In the genomic region with DNA sequence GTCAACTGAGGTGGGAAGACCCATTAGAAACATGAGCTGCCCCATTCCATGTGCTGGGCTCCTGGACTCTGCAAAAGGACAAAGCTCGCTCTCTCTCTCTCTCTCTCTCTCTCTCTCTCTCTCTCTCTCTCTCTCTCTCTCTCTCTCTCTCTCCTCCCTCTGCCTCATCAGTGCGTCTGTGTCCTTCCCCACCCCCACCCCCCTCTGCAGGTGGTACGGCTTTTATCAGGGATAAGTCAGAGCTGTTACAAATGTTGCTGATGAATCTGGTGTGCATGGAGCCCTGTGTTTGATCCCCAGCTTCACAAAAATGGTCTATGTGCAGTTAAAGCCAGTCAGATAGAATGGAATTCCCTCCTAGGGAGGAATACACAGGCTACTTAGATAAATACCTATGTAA, we compare ENCODE assay signal across 13 mouse cellular contexts.
"Had no signal": no experiment of that assay in that cellular context is flagged by ENCODE, and none has a peak within 500 bp of the region (broad histone marks: within the 10 kb centered on the region; RNA-seq: fewer than 3 reads in every experiment).

No protein-coding gene starts in this region.

- DNase-seq: gastrocnemius, adult 2 months; gastrocnemius, postnatal 10 days; gastrocnemius, postnatal 25 days; heart, adult 18-20 months; heart, postnatal 10 days; heart, postnatal 4 days; kidney, adult 18-20 months; kidney, adult 8-10 months; kidney, postnatal 10 days; kidney, postnatal 25 days; kidney, postnatal 4 days; liver; liver, embryonic 13.5 days had no signal
